In genomic region chr10:32493600-32493999, GRCm38 (mm10) we compare ENCODE assay signal across 21 mouse cellular contexts.
DNase-seq lines count a peak whose midpoint lies in the region; ATAC-seq and TF ChIP-seq lines count a peak whose summit lies in the region.
"Had no signal": no experiment of that assay in that cellular context is flagged by ENCODE, and none has a peak within 500 bp of the region (broad histone marks: within the 10 kb centered on the region; RNA-seq: fewer than 3 reads in every experiment).

No protein-coding gene starts in this region.

- no peaks in the 10 kb centered on the region for H3K27me3 ChIP-seq in lung, embryonic 14.5 days (ENCODE audit: insufficient read depth, low read length)
- H3K27me3 ChIP-seq in lung, embryonic 15.5 days, result no peaks in the 10 kb centered on the region
- no peaks in the 10 kb centered on the region for H3K27me3 ChIP-seq in lung, embryonic 16.5 days (ENCODE audit: control insufficient read depth, insufficient read depth, low read depth, low read length)
- H3K27me3 ChIP-seq: CH12.LX, Patski had no signal

- no peaks in the 10 kb centered on the region for H3K4me1 ChIP-seq in lung, embryonic 14.5 days (ENCODE audit: insufficient read depth)
- H3K4me1 ChIP-seq in lung, embryonic 15.5 days, result no peaks in the 10 kb centered on the region
- H3K4me1 ChIP-seq in lung, embryonic 16.5 days (replicated peaks; ENCODE audit: control insufficient read depth, insufficient read depth, low read length), result no peaks in the 10 kb centered on the region

- H3K9me3 ChIP-seq in lung, embryonic 14.5 days (ENCODE audit: low read depth, low read length), result no peaks in the 10 kb centered on the region
- H3K9me3 ChIP-seq in lung, embryonic 15.5 days, result no peaks in the 10 kb centered on the region
- H3K9me3 ChIP-seq in lung, embryonic 16.5 days (ENCODE audit: control insufficient read depth, low read length), result no peaks in the 10 kb centered on the region
- H3K9me3 ChIP-seq: G1E had no signal

- H3K9ac ChIP-seq in lung, embryonic 14.5 days, result no peak overlapping the region
- no peak overlapping the region for H3K9ac ChIP-seq in lung, embryonic 15.5 days
- H3K9ac ChIP-seq in lung, embryonic 16.5 days (ENCODE audit: low read length), result no peak overlapping the region

- H3K27ac ChIP-seq in lung, embryonic 14.5 days (ENCODE audit: low read depth), result no peak overlapping the region
- no peak overlapping the region for H3K27ac ChIP-seq in lung, embryonic 15.5 days
- no peak overlapping the region for H3K27ac ChIP-seq in lung, embryonic 16.5 days (ENCODE audit: low read length)

- TF ChIP-seq CTCF in lung, embryonic 14.5 days (IDR thresholded peaks at IDR 0.05; ENCODE audit: low read depth), result no peak

- DNase-seq in lung, embryonic 14.5 days, result peak; percentile 51
- DNase-seq in lung, postnatal 14 days, result no peak
- DNase-seq in lung, postnatal 10 days, result no peak
- DNase-seq in lung, postnatal 36 days, result no peak
- DNase-seq: adrenal gland, adult 2 months; adrenal gland, adult 8-10 months; adrenal gland, postnatal 10 days; adrenal gland, postnatal 14 days; adrenal gland, postnatal 25 days; adrenal gland, postnatal 36 days; B cell, adult 2 months; cerebellum, adult 11 months; cerebellum, adult 11-12 months; cerebellum, adult 18-20 months had no signal

- H3K4me2 ChIP-seq in lung, embryonic 14.5 days, result no peak overlapping the region
- H3K4me2 ChIP-seq in lung, embryonic 15.5 days, result no peak overlapping the region
- no peak overlapping the region for H3K4me2 ChIP-seq in lung, embryonic 16.5 days (ENCODE audit: low read depth, low read length)

- ATAC-seq in lung, embryonic 14.5 days (ENCODE audit: insufficient read depth), result peak; percentile 57; the same call in 1 of the 2 replicates
- peak; percentile 59; the same call in 1 of the 2 replicates for ATAC-seq in lung, embryonic 15.5 days (ENCODE audit: borderline replicate concordance, extremely low read depth, low FRiP score, low TSS enrichment)
- ATAC-seq in lung, embryonic 16.5 days (ENCODE audit: low read depth), result peak; percentile 47; the same call in 1 of the 2 replicates
- ATAC-seq: activated CD4-positive, CD25-positive, alpha-beta regulatory T cell, adult 4 months; CD4-positive, CD25-positive, alpha-beta regulatory T cell, adult 4 months; Patski had no signal

- WGBS in lung, embryonic 14.5 days, result 43% methylated on average over 1 of the region's 1 CpGs
- 50% methylated on average over 1 of the region's 1 CpGs for WGBS in lung, embryonic 15.5 days
- 31% methylated on average over 1 of the region's 1 CpGs for WGBS in lung, embryonic 16.5 days

- H3K4me3 ChIP-seq in lung, embryonic 14.5 days (ENCODE audit: low read depth, low read length), result no peak overlapping the region
- no peak overlapping the region for H3K4me3 ChIP-seq in lung, embryonic 15.5 days
- no peak overlapping the region for H3K4me3 ChIP-seq in lung, embryonic 16.5 days (ENCODE audit: low read length)

- no peaks in the 10 kb centered on the region for H3K36me3 ChIP-seq in lung, embryonic 14.5 days (ENCODE audit: insufficient read depth)
- no peaks in the 10 kb centered on the region for H3K36me3 ChIP-seq in lung, embryonic 15.5 days
- no peaks in the 10 kb centered on the region for H3K36me3 ChIP-seq in lung, embryonic 16.5 days (ENCODE audit: control insufficient read depth, insufficient read depth, low read length)
- H3K36me3 ChIP-seq: G1E had no signal
